Mouse (Mus musculus): ENCODE measurements around the gene Fam129c. TPM values are rescaled to one million over a fixed set of nuclear protein-coding genes. Genes with fewer than 3 reads are reported as not detected.
A peak's percentile ranks its signal among the peaks of the same experiment; 100 is the strongest.

Gene Fam129c
- polyA plus RNA-seq, 1 experiment from 2014 or later, result 8.4 TPM

DNA sequence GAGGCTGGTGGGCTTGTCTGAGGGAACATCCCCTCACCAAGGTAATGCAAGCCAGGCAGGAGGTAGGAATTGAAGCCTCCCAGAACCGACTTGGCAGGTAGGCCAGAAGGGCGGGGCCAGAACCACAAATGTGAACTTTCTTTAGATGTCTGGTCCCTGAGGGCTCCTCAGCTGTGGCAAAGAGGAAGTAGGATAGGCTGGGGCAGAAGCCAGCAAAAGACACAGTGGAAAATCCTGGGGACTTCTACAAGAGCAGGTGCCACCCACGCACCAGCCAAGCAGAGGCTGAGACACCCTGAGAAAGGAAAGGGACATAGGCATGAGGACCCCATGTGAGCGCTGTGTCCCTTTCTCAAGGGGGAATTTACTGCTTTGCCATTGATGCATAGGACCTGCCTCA lies 650 bp upstream of the Fam129c start:
- H3K9ac ChIP-seq (replicated peaks; ENCODE audit: low read depth, low read length), result no peak overlapping the region
- H3K36me3 ChIP-seq (ENCODE audit: control insufficient read depth, insufficient read depth), result no peaks in the 10 kb centered on the region
- H3K4me2 ChIP-seq (ENCODE audit: low read length), result no peak overlapping the region
- 85% methylated on average over 4 of the region's 4 CpGs for WGBS
- peaks cover 18% of the 10 kb centered on the region for H3K4me1 ChIP-seq (replicated peaks; ENCODE audit: control insufficient read depth, insufficient read depth, low read length)
- no peak for ATAC-seq
- no peak overlapping the region for H3K4me3 ChIP-seq (replicated peaks; ENCODE audit: low read length)
- H3K27ac ChIP-seq (ENCODE audit: low read length), result no peak overlapping the region
- peaks cover 10% of the 10 kb centered on the region for H3K27me3 ChIP-seq (replicated peaks; ENCODE audit: control insufficient read depth, insufficient read depth, low read length)
- no peaks in the 10 kb centered on the region for H3K9me3 ChIP-seq (ENCODE audit: control insufficient read depth, low read length)

- Histone ChIP-seq H3K4me1 (replicated peaks; ENCODE audit: control insufficient read depth, insufficient read depth, low read length) (peaks cover 18% of the 10 kb centered on the region), H3K27ac (ENCODE audit: low read length) (no peak overlapping the region), H3K4me2 (ENCODE audit: low read length) (no peak overlapping the region), H3K9me3 (ENCODE audit: control insufficient read depth, low read length) (no peaks in the 10 kb centered on the region), H3K9ac (replicated peaks; ENCODE audit: low read depth, low read length) (no peak overlapping the region), H3K27me3 (replicated peaks; ENCODE audit: control insufficient read depth, insufficient read depth, low read length) (peaks cover 26% of the 10 kb centered on the region), H3K36me3 (ENCODE audit: control insufficient read depth, insufficient read depth) (no peaks in the 10 kb centered on the region), H3K4me3 (replicated peaks; ENCODE audit: low read length) (no peak overlapping the region)
- ATAC-seq, result no peak
These were observed 927 bp downstream of the Fam129c start for GRCm38 (mm10) chr8:71598375-71598774.

GRCm38 (mm10) chr8:71598841-71599240 lies 1.4 kb downstream of the Fam129c start:
- H3K4me1 ChIP-seq (replicated peaks; ENCODE audit: control insufficient read depth, insufficient read depth, low read length), result peaks cover 16% of the 10 kb centered on the region
- H3K9ac ChIP-seq (replicated peaks; ENCODE audit: low read depth, low read length), result no peak overlapping the region
- WGBS, result 93% methylated on average over 5 of the region's 5 CpGs
- no peak overlapping the region for H3K4me3 ChIP-seq (replicated peaks; ENCODE audit: low read length)
- no peak for ATAC-seq
- H3K4me2 ChIP-seq (ENCODE audit: low read length), result no peak overlapping the region
- no peaks in the 10 kb centered on the region for H3K36me3 ChIP-seq (ENCODE audit: control insufficient read depth, insufficient read depth)
- no peak overlapping the region for H3K27ac ChIP-seq (ENCODE audit: low read length)
- no peaks in the 10 kb centered on the region for H3K9me3 ChIP-seq (ENCODE audit: control insufficient read depth, low read length)
- peaks cover 28% of the 10 kb centered on the region for H3K27me3 ChIP-seq (replicated peaks; ENCODE audit: control insufficient read depth, insufficient read depth, low read length)

GRCm38 (mm10) chr8:71601939-71602665 lies 4.7 kb downstream of the Fam129c start:
- no peaks in the 10 kb centered on the region for H3K36me3 ChIP-seq (ENCODE audit: control insufficient read depth, insufficient read depth)
- peak overlapping the region; percentile 37 for H3K4me3 ChIP-seq (replicated peaks; ENCODE audit: low read length)
- ATAC-seq, result peak; percentile 62
- WGBS, result 2% methylated on average over 64 of the region's 65 CpGs
- peak overlapping the region; percentile 48 for H3K9ac ChIP-seq (replicated peaks; ENCODE audit: low read depth, low read length)
- H3K9me3 ChIP-seq (ENCODE audit: control insufficient read depth, low read length), result no peaks in the 10 kb centered on the region
- H3K4me2 ChIP-seq (ENCODE audit: low read length), result peak overlapping the region; percentile 52
- no peak overlapping the region for H3K27ac ChIP-seq (ENCODE audit: low read length)
- H3K4me1 ChIP-seq (replicated peaks; ENCODE audit: control insufficient read depth, insufficient read depth, low read length), result peaks cover 9% of the 10 kb centered on the region
- H3K27me3 ChIP-seq (replicated peaks; ENCODE audit: control insufficient read depth, insufficient read depth, low read length), result peaks cover 28% of the 10 kb centered on the region

- Histone ChIP-seq H3K9ac (replicated peaks; ENCODE audit: low read depth, low read length) (peak overlapping the region; percentile 48), H3K27ac (ENCODE audit: low read length) (no peak overlapping the region), H3K36me3 (ENCODE audit: control insufficient read depth, insufficient read depth) (no peaks in the 10 kb centered on the region), H3K4me1 (replicated peaks; ENCODE audit: control insufficient read depth, insufficient read depth, low read length) (peaks cover 9% of the 10 kb centered on the region), H3K9me3 (ENCODE audit: control insufficient read depth, low read length) (no peaks in the 10 kb centered on the region), H3K4me2 (ENCODE audit: low read length) (peak overlapping the region; percentile 52), H3K4me3 (replicated peaks; ENCODE audit: low read length) (peak overlapping the region; percentile 37), H3K27me3 (replicated peaks; ENCODE audit: control insufficient read depth, insufficient read depth, low read length) (peaks cover 28% of the 10 kb centered on the region)
- WGBS, result 2% methylated on average over 31 of the region's 32 CpGs
- ATAC-seq, result peak; percentile 59
These were observed 5.4 kb downstream of the Fam129c start for GRCm38 (mm10) chr8:71602666-71603334.

- H3K27me3 ChIP-seq (replicated peaks; ENCODE audit: control insufficient read depth, insufficient read depth, low read length), result peaks cover 28% of the 10 kb centered on the region
- WGBS, result 58% methylated on average over 7 of the region's 7 CpGs
- no peak overlapping the region for H3K4me3 ChIP-seq (replicated peaks; ENCODE audit: low read length)
- no peak for ATAC-seq
- H3K9me3 ChIP-seq (ENCODE audit: control insufficient read depth, low read length), result no peaks in the 10 kb centered on the region
- peaks cover 9% of the 10 kb centered on the region for H3K4me1 ChIP-seq (replicated peaks; ENCODE audit: control insufficient read depth, insufficient read depth, low read length)
- no peak overlapping the region for H3K4me2 ChIP-seq (ENCODE audit: low read length)
- H3K36me3 ChIP-seq (ENCODE audit: control insufficient read depth, insufficient read depth), result no peaks in the 10 kb centered on the region
- no peak overlapping the region for H3K27ac ChIP-seq (ENCODE audit: low read length)
- no peak overlapping the region for H3K9ac ChIP-seq (replicated peaks; ENCODE audit: low read depth, low read length)
These were observed 6.6 kb downstream of the Fam129c start for GRCm38 (mm10) chr8:71604021-71604420.

DNA sequence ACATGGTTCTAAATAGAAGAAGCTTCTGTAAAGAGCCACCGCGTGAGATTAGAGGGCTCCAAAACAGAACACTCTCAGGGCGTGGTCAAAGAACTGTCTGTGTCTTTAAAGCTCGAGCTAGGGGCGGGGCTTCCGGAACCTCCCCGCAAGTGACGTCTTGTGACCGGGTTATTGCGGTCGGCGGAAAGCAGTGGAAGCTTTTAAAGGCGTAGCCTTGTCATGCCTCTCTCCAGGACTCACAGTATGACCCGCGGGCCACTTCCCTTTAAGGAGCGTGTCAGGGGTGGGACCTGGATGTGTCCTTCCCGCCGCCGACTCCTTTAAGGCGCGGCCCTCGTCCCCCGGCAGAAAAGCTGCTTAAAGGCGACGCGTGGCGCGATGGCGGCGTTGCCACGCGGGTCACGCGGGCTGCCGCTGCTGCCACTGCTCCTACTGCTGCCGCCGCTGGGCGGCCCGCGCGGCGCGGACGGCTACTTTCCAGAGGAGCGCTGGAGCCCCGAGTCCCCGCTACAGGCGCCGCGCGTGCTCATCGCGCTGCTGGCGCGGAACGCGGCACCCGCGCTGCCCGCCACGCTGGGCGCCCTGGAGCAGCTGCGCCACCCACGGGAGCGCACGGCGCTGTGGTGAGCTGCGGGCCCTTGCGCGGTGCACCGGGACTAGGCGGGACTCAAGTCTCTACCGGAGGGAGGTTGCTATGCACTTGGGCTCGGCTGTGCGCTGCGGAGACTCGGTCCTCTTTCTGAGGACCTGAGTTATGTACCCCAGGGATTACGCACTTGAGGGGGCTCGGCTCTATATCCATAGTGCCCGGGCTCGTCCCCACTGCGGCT lies 13.6 kb downstream of the Fam129c start, which contains the start of gene Colgalt1:
TSS of gene Colgalt1 (plus strand) at position 177 of the 830 bp plus-strand sequence.
- Histone ChIP-seq H3K9me3 (ENCODE audit: control insufficient read depth, low read length) (no peaks in the 10 kb centered on the region), H3K4me2 (ENCODE audit: low read length) (peak within 1 kb of the TSS; percentile 82), H3K4me3 (replicated peaks; ENCODE audit: low read length) (peak within 1 kb of the TSS; percentile 84), H3K36me3 (ENCODE audit: control insufficient read depth, insufficient read depth) (peaks cover 4% of the 10 kb centered on the region), H3K9ac (replicated peaks; ENCODE audit: low read depth, low read length) (peak within 1 kb of the TSS; percentile 78), H3K27me3 (replicated peaks; ENCODE audit: control insufficient read depth, insufficient read depth, low read length) (no peaks in the 10 kb centered on the region), H3K4me1 (replicated peaks; ENCODE audit: control insufficient read depth, insufficient read depth, low read length) (peaks cover 13% of the 10 kb centered on the region), H3K27ac (ENCODE audit: low read length) (peak within 1 kb of the TSS; percentile 89)
- WGBS, result 0% methylated on average over 71 of the region's 82 CpGs
- peak; percentile 99 for ATAC-seq

DNA sequence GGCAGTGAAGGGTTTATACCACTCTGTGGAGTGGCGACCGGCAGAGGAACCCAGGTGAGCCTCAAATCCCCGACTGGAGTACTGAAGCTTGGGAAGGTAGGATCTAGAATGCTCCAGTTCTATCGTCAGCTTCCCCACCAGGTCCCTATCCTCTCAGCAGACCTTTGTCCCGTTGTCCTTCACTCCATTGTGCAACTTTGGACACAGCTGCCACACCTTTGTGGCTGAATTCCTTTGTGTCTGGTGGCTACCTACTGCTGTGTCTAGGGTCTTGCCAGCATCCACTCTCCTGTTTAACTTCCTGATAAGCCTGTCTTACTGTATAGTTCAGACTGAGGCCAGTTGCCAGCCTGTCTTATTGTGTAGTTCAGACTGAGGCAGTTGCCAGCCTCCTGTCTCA lies 14.7 kb downstream of the Fam129c start:
- no peaks in the 10 kb centered on the region for H3K9me3 ChIP-seq (ENCODE audit: control insufficient read depth, low read length)
- WGBS, result 28% methylated on average over 5 of the region's 5 CpGs
- H3K4me1 ChIP-seq (replicated peaks; ENCODE audit: control insufficient read depth, insufficient read depth, low read length), result peaks cover 13% of the 10 kb centered on the region
- no peak for ATAC-seq
- H3K27ac ChIP-seq (ENCODE audit: low read length), result no peak overlapping the region
- peaks cover 5% of the 10 kb centered on the region for H3K36me3 ChIP-seq (ENCODE audit: control insufficient read depth, insufficient read depth)
- H3K4me2 ChIP-seq (ENCODE audit: low read length), result peak overlapping the region; percentile 82
- no peaks in the 10 kb centered on the region for H3K27me3 ChIP-seq (replicated peaks; ENCODE audit: control insufficient read depth, insufficient read depth, low read length)
- H3K9ac ChIP-seq (replicated peaks; ENCODE audit: low read depth, low read length), result peak overlapping the region; percentile 78
- peak overlapping the region; percentile 84 for H3K4me3 ChIP-seq (replicated peaks; ENCODE audit: low read length)

GRCm38 (mm10) chr8:71613418-71613817 lies 16.0 kb downstream of the Fam129c start:
- Histone ChIP-seq H3K9me3 (ENCODE audit: control insufficient read depth, low read length) (no peaks in the 10 kb centered on the region), H3K4me3 (replicated peaks; ENCODE audit: low read length) (no peak overlapping the region), H3K27me3 (replicated peaks; ENCODE audit: control insufficient read depth, insufficient read depth, low read length) (no peaks in the 10 kb centered on the region), H3K36me3 (ENCODE audit: control insufficient read depth, insufficient read depth) (peaks cover 17% of the 10 kb centered on the region), H3K9ac (replicated peaks; ENCODE audit: low read depth, low read length) (no peak overlapping the region), H3K4me2 (ENCODE audit: low read length) (no peak overlapping the region), H3K27ac (ENCODE audit: low read length) (no peak overlapping the region), H3K4me1 (replicated peaks; ENCODE audit: control insufficient read depth, insufficient read depth, low read length) (peaks cover 13% of the 10 kb centered on the region)
- ATAC-seq, result no peak
- WGBS, result 67% methylated on average over 4 of the region's 4 CpGs
